17 mouse cellular contexts compared by ENCODE assay signal in genomic region chr15:78413083-78413718, GRCm38 (mm10). TPM values are rescaled to one million over a fixed set of nuclear protein-coding genes. Genes with fewer than 3 reads are reported as not detected.
A peak's percentile ranks its signal among the peaks of the same experiment; 100 is the strongest.
DNase-seq lines count a peak whose midpoint lies in the region; ATAC-seq lines count a peak whose summit lies in the region.
"Had no signal": no experiment of that assay in that cellular context is flagged by ENCODE, and none has a peak within 500 bp of the region (broad histone marks: within the 10 kb centered on the region; RNA-seq: fewer than 3 reads in every experiment).

No protein-coding gene starts in this region.

- H3K9ac ChIP-seq in kidney, embryonic 15.5 days = no peak overlapping the region
- peak overlapping the region; percentile 47 for H3K9ac ChIP-seq in liver, embryonic 11.5 days (ENCODE audit: low read depth, low read length)
- H3K9ac ChIP-seq in hindbrain, embryonic 14.5 days = no peak overlapping the region
- H3K9ac ChIP-seq: hindbrain, embryonic 15.5 days; limb, embryonic 15.5 days; midbrain, embryonic 13.5 days had no signal

- 89% methylated on average over 14 of the region's 14 CpGs for WGBS in kidney, embryonic 15.5 days
- 53% methylated on average over 14 of the region's 14 CpGs for WGBS in liver, embryonic 11.5 days
- WGBS in hindbrain, embryonic 14.5 days = 94% methylated on average over 14 of the region's 14 CpGs

- peaks cover 41% of the 10 kb centered on the region for H3K27me3 ChIP-seq in kidney, embryonic 15.5 days
- H3K27me3 ChIP-seq in liver, embryonic 11.5 days (replicated peaks; ENCODE audit: control insufficient read depth, insufficient read depth, low read length) = peaks cover 28% of the 10 kb centered on the region
- H3K27me3 ChIP-seq in hindbrain, embryonic 14.5 days (ENCODE audit: control insufficient read depth, insufficient read depth, low read length) = peaks cover 37% of the 10 kb centered on the region

- H3K4me1 ChIP-seq in kidney, embryonic 15.5 days = peaks cover 29% of the 10 kb centered on the region
- H3K4me1 ChIP-seq in liver, embryonic 11.5 days (replicated peaks; ENCODE audit: control insufficient read depth, insufficient read depth, low read length) = peaks cover 45% of the 10 kb centered on the region
- H3K4me1 ChIP-seq in hindbrain, embryonic 14.5 days (replicated peaks; ENCODE audit: control insufficient read depth, insufficient read depth, low read length) = peaks cover 14% of the 10 kb centered on the region

- peak; percentile 31; the same call in 1 of the 2 replicates for ATAC-seq in kidney, embryonic 15.5 days (replicated peaks; ENCODE audit: low FRiP score)
- peak; percentile 94 for ATAC-seq in liver, embryonic 11.5 days (replicated peaks; ENCODE audit: low FRiP score)
- no peak for ATAC-seq in hindbrain, embryonic 14.5 days (ENCODE audit: low FRiP score)
- ATAC-seq: forebrain, embryonic 14.5 days; midbrain, embryonic 13.5 days had no signal

- peaks cover 4% of the 10 kb centered on the region; the same call in 1 of the 2 replicates for H3K36me3 ChIP-seq in kidney, embryonic 15.5 days
- H3K36me3 ChIP-seq in liver, embryonic 11.5 days (ENCODE audit: control insufficient read depth, insufficient read depth, low read length) = no peaks in the 10 kb centered on the region
- H3K36me3 ChIP-seq in hindbrain, embryonic 14.5 days (replicated peaks; ENCODE audit: control insufficient read depth, insufficient read depth) = peaks cover 7% of the 10 kb centered on the region
- H3K36me3 ChIP-seq: hindbrain, embryonic 15.5 days had no signal

- H3K27ac ChIP-seq in kidney, embryonic 15.5 days = no peak overlapping the region
- peak overlapping the region; percentile 87 for H3K27ac ChIP-seq in liver, embryonic 11.5 days (ENCODE audit: low read depth, low read length)
- H3K27ac ChIP-seq in hindbrain, embryonic 14.5 days = no peak overlapping the region
- H3K27ac ChIP-seq: hindbrain, embryonic 15.5 days; kidney, postnatal 0 days; limb, embryonic 15.5 days; midbrain, embryonic 13.5 days had no signal

- H3K9me3 ChIP-seq in kidney, embryonic 15.5 days (replicated peaks) = no peaks in the 10 kb centered on the region
- no peaks in the 10 kb centered on the region for H3K9me3 ChIP-seq in liver, embryonic 11.5 days (ENCODE audit: control insufficient read depth, low read length)
- H3K9me3 ChIP-seq in hindbrain, embryonic 14.5 days (ENCODE audit: control insufficient read depth, low read length) = no peaks in the 10 kb centered on the region
- H3K9me3 ChIP-seq: hindbrain, embryonic 15.5 days; limb, embryonic 15.5 days; midbrain, embryonic 13.5 days had no signal

- H3K4me2 ChIP-seq in kidney, embryonic 15.5 days = no peak overlapping the region
- peak overlapping the region; percentile 46 for H3K4me2 ChIP-seq in liver, embryonic 11.5 days
- no peak overlapping the region for H3K4me2 ChIP-seq in hindbrain, embryonic 14.5 days (replicated peaks)
- H3K4me2 ChIP-seq: hindbrain, embryonic 15.5 days; limb, embryonic 15.5 days; midbrain, embryonic 13.5 days had no signal

- DNase-seq in kidney, postnatal 14 days = no peak
- peak; percentile 89 for DNase-seq in c-Kit-positive CD71-positive TER-119-positive erythroid progenitor cells, embryonic 14.5 days (ENCODE audit: low spot score)
- DNase-seq in liver, embryonic 11.5 days (ENCODE audit: low spot score) = no peak
- DNase-seq in spleen, postnatal 36 days (ENCODE audit: low spot score in 2 of 2) = peak; percentile 55 to 72
- no peak for DNase-seq in hindbrain, embryonic 14.5 days (ENCODE audit: low spot score)
- DNase-seq in Muller cell, postnatal 12 days (ENCODE audit: inconsistent ontology term) = no peak
- DNase-seq in gastrocnemius, adult 18-20 months (ENCODE audit: low spot score) = no peak
- DNase-seq: layer of hippocampus, postnatal 36 days; thymus, postnatal 36 days had no signal

- no peak overlapping the region for H3K4me3 ChIP-seq in kidney, embryonic 15.5 days (replicated peaks)
- H3K4me3 ChIP-seq in liver, embryonic 11.5 days (ENCODE audit: low read depth, low read length) = no peak overlapping the region
- no peak overlapping the region for H3K4me3 ChIP-seq in hindbrain, embryonic 14.5 days (replicated peaks; ENCODE audit: low read length)
- H3K4me3 ChIP-seq: hindbrain, embryonic 15.5 days; limb, embryonic 15.5 days; midbrain, embryonic 13.5 days had no signal

RNA-seq across cellular contexts. Expression of gene Mpst, which starts 7.0 kb away (rescaled TPM):
- polyA plus RNA-seq in kidney, embryonic 15.5 days (2015; fragmentation: Nextera tagmentation; extraction: Ambion mirVana) = 3.3 and 4.1 TPM in 2 replicates
- polyA plus RNA-seq in liver, embryonic 11.5 days (2014; fragmentation: Nextera tagmentation; extraction: Ambion mirVana) = 5.1 TPM in 2 replicates
- 3.2 and 4.2 TPM in 2 replicates for polyA plus RNA-seq in hindbrain, embryonic 14.5 days (2014; fragmentation: Nextera tagmentation; extraction: Ambion mirVana)
- 10 to 100 TPM; 56.5 to 65.3 TPM for total RNA-seq in gastrocnemius, adult 18-20 months (2021)

RNA-seq across cellular contexts. Expression of gene Tst, which starts 7.5 kb away (rescaled TPM):
- polyA plus RNA-seq in kidney, embryonic 15.5 days (2015; fragmentation: Nextera tagmentation; extraction: Ambion mirVana) = 44.3 and 52.1 TPM in 2 replicates
- polyA plus RNA-seq in liver, embryonic 11.5 days (2014; fragmentation: Nextera tagmentation; extraction: Ambion mirVana) = 95.3 and 98.9 TPM in 2 replicates
- 21.4 and 23.7 TPM in 2 replicates for polyA plus RNA-seq in hindbrain, embryonic 14.5 days (2014; fragmentation: Nextera tagmentation; extraction: Ambion mirVana)
- total RNA-seq in gastrocnemius, adult 18-20 months (2021) = 10 to 100 TPM; 21.7 to 24.2 TPM

RNA-seq across cellular contexts. Expression of gene Kctd17, which starts 15.2 kb away (rescaled TPM):
- polyA plus RNA-seq in kidney, embryonic 15.5 days (2015; fragmentation: Nextera tagmentation; extraction: Ambion mirVana) = 40.0 and 45.8 TPM in 2 replicates
- polyA plus RNA-seq in liver, embryonic 11.5 days (2014; fragmentation: Nextera tagmentation; extraction: Ambion mirVana) = 17.1 and 19.2 TPM in 2 replicates
- 134 and 141 TPM in 2 replicates for polyA plus RNA-seq in hindbrain, embryonic 14.5 days (2014; fragmentation: Nextera tagmentation; extraction: Ambion mirVana)
- total RNA-seq in gastrocnemius, adult 18-20 months (2021) = 10 to 100 TPM in 1 of 2 experiments, 1 to 10 TPM in 1; 8.4 to 13.9 TPM
- total RNA-seq: neutrophil, adult 5-6 weeks had no signal

RNA-seq across cellular contexts. Expression of gene Tex33, which starts 17.5 kb away (rescaled TPM):
- polyA plus RNA-seq in kidney, embryonic 15.5 days (2015; fragmentation: Nextera tagmentation; extraction: Ambion mirVana) = not detected in 2 replicates
- polyA plus RNA-seq in liver, embryonic 11.5 days (2014; fragmentation: Nextera tagmentation; extraction: Ambion mirVana) = not detected in 2 replicates
- not detected in 2 replicates for polyA plus RNA-seq in hindbrain, embryonic 14.5 days (2014; fragmentation: Nextera tagmentation; extraction: Ambion mirVana)
- total RNA-seq in gastrocnemius, adult 18-20 months (2021) = not detected
- total RNA-seq: gastrocnemius, postnatal 4 days; layer of hippocampus, postnatal 36 days; neutrophil, adult 5-6 weeks had no signal
- polyA plus RNA-seq: forebrain, embryonic 14.5 days; hindbrain, embryonic 15.5 days; kidney, postnatal 0 days; limb, embryonic 15.5 days; midbrain, embryonic 13.5 days had no signal

RNA-seq across cellular contexts. Expression of gene Tmprss6, which starts 55.2 kb away (rescaled TPM):
- polyA plus RNA-seq in kidney, embryonic 15.5 days (2015; fragmentation: Nextera tagmentation; extraction: Ambion mirVana) = 0.31 and 1.0 TPM in 2 replicates
- 7.0 and 7.9 TPM in 2 replicates for polyA plus RNA-seq in liver, embryonic 11.5 days (2014; fragmentation: Nextera tagmentation; extraction: Ambion mirVana)
- 0.48 and 1.1 TPM in 2 replicates for polyA plus RNA-seq in hindbrain, embryonic 14.5 days (2014; fragmentation: Nextera tagmentation; extraction: Ambion mirVana)
- total RNA-seq in gastrocnemius, adult 18-20 months (2021) = under 1 TPM in 1 of 2 experiments, not detected in 1; 0.17 TPM
- total RNA-seq: neutrophil, adult 5-6 weeks had no signal

Comparison
In these comparisons a context has a peak if more than half of its experiments do, and no peak if none do; other contexts are left out.
1. DNase-seq: peak in c-Kit-positive CD71-positive TER-119-positive erythroid progenitor cells, embryonic 14.5 days (single experiment) and spleen, postnatal 36 days (2 of 2); none in kidney, postnatal 14 days (single experiment), liver, embryonic 11.5 days (single experiment), hindbrain, embryonic 14.5 days (single experiment), Muller cell, postnatal 12 days (single experiment) and gastrocnemius, adult 18-20 months (single experiment).